Mouse (Mus musculus): ENCODE results near the gene Vat1.

GRCm38 (mm10) chr11:101450394-101450793 lies 15.6 kb downstream of the Vat1 start:
- TF ChIP-seq CTCF (IDR thresholded peaks at IDR 0.05; ENCODE audit: insufficient read depth, low read depth, low read length) (no peak), POLR2A (IDR thresholded peaks at IDR 0.05; ENCODE audit: insufficient read depth, low read depth, low read length) (no peak)

All from olfactory bulb, adult 2 months (tissue).